Mouse (Mus musculus): ENCODE measurements around the gene Neurl4. TPM values are rescaled to one million over a fixed set of nuclear protein-coding genes. Genes with fewer than 3 reads are reported as not detected.

The Neurl4 gene
- polyA plus RNA-seq, 2 experiments, result 2.5 to 20.5 TPM

- WGBS (ENCODE audit: insufficient replicate concordance), result 88% methylated on average over 17 of the region's 17 CpGs
- Histone ChIP-seq H3K4me2 (ENCODE audit: low read depth) (no peak overlapping the region), H3K9me3 (ENCODE audit: control insufficient read depth, low read length) (no peaks in the 10 kb centered on the region), H3K4me3 (ENCODE audit: insufficient read depth in 1 of 2, low read depth in 2 of 2, low read length in 2 of 2) (no peak overlapping the region), H3K4me1 (replicated peaks; ENCODE audit: control insufficient read depth in 2 of 2, insufficient read depth in 2 of 2, low read length in 1 of 2) (peaks cover 4 to 7% of the 10 kb centered on the region in 2 experiments), H3K27ac (no peak overlapping the region), H3K9ac (replicated peaks) (no peak overlapping the region), H3K27me3 (ENCODE audit: control insufficient read depth, insufficient read depth, low read length) (peaks cover 47% of the 10 kb centered on the region), H3K36me3 (replicated peaks; ENCODE audit: control insufficient read depth, insufficient read depth, low read depth) (peaks cover 11% of the 10 kb centered on the region)
- TF ChIP-seq CTCF (IDR thresholded peaks at IDR 0.05; ENCODE audit: low read depth) (no peak), EP300 (IDR thresholded peaks at IDR 0.05; ENCODE audit: low read depth) (no peak)
- ATAC-seq (ENCODE audit: insufficient read depth) (no peak), DNase-seq (ENCODE audit: low read depth in 3 of 3, low spot score in 3 of 3) (no peak)
These were observed 38.9 kb downstream of the Neurl4 start for GRCm38 (mm10) chr11:69939731-69940130.

- ATAC-seq (ENCODE audit: insufficient read depth), result no peak
- H3K27me3 ChIP-seq (ENCODE audit: control insufficient read depth, insufficient read depth, low read length), result peaks cover 35% of the 10 kb centered on the region
These were observed 40.1 kb downstream of the Neurl4 start for GRCm38 (mm10) chr11:69940962-69941361.

GRCm38 (mm10) chr11:69945216-69945615, 44.3 kb downstream of the Neurl4 start:
- Histone ChIP-seq H3K27ac (peak overlapping the region; percentile 95), H3K27me3 (ENCODE audit: control insufficient read depth, insufficient read depth, low read length) (no peaks in the 10 kb centered on the region), H3K4me1 (replicated peaks; ENCODE audit: control insufficient read depth in 2 of 2, insufficient read depth in 2 of 2, low read length in 1 of 2) (peaks cover 20 to 27% of the 10 kb centered on the region in 2 experiments), H3K4me3 (ENCODE audit: insufficient read depth in 1 of 2, low read depth in 2 of 2, low read length in 2 of 2) (peak overlapping the region; percentile 88 to 94), H3K36me3 (replicated peaks; ENCODE audit: control insufficient read depth, insufficient read depth, low read depth) (peaks cover 22% of the 10 kb centered on the region), H3K4me2 (ENCODE audit: low read depth) (peak overlapping the region; percentile 83), H3K9me3 (ENCODE audit: control insufficient read depth, low read length) (no peaks in the 10 kb centered on the region), H3K9ac (replicated peaks) (peak overlapping the region; percentile 96)
- no peak for TF ChIP-seq CTCF (IDR thresholded peaks at IDR 0.05; ENCODE audit: low read depth)
- TF ChIP-seq EP300 (IDR thresholded peaks at IDR 0.05; ENCODE audit: low read depth), result no peak
- ATAC-seq (ENCODE audit: insufficient read depth) (no peak), DNase-seq (ENCODE audit: low read depth in 3 of 3, low spot score in 3 of 3) (no peak)
- WGBS (ENCODE audit: insufficient replicate concordance), result 71% methylated on average over 13 of the region's 13 CpGs

More at GRCm38 (mm10) chr11:69940962-69941361, 40.1 kb downstream of the Neurl4 start:
- Histone ChIP-seq H3K36me3 (replicated peaks; ENCODE audit: control insufficient read depth, insufficient read depth, low read depth) (peaks cover 22% of the 10 kb centered on the region), H3K4me3 (ENCODE audit: insufficient read depth in 1 of 2, low read depth in 2 of 2, low read length in 2 of 2) (no peak overlapping the region), H3K9ac (replicated peaks) (no peak overlapping the region), H3K4me1 (replicated peaks; ENCODE audit: control insufficient read depth in 2 of 2, insufficient read depth in 2 of 2, low read length in 1 of 2) (peaks cover 8 to 9% of the 10 kb centered on the region in 2 experiments), H3K4me2 (ENCODE audit: low read depth) (no peak overlapping the region), H3K27ac (no peak overlapping the region), H3K9me3 (ENCODE audit: control insufficient read depth, low read length) (no peaks in the 10 kb centered on the region)
- 80% methylated on average over 4 of the region's 4 CpGs for WGBS (ENCODE audit: insufficient replicate concordance)
- no peak for TF ChIP-seq CTCF (IDR thresholded peaks at IDR 0.05; ENCODE audit: low read depth)
- DNase-seq (ENCODE audit: low read depth in 3 of 3, low spot score in 3 of 3), result no peak

- no peaks in the 10 kb centered on the region for H3K27me3 ChIP-seq (ENCODE audit: control insufficient read depth, insufficient read depth, low read length)
- peak overlapping the region; percentile 83 for H3K4me2 ChIP-seq (ENCODE audit: low read depth)
- ATAC-seq (ENCODE audit: insufficient read depth), result peak; percentile 81
- peak overlapping the region; percentile 95 for H3K27ac ChIP-seq
- H3K9ac ChIP-seq (replicated peaks), result peak overlapping the region; percentile 96
- H3K4me3 ChIP-seq (ENCODE audit: insufficient read depth in 1 of 2, low read depth in 2 of 2, low read length in 2 of 2), result peak overlapping the region; percentile 88 to 94
- 59% methylated on average over 18 of the region's 18 CpGs for WGBS (ENCODE audit: insufficient replicate concordance)
- TF ChIP-seq CTCF (IDR thresholded peaks at IDR 0.05; ENCODE audit: low read depth) (no peak), EP300 (IDR thresholded peaks at IDR 0.05; ENCODE audit: low read depth) (peak; percentile 88)
- peaks cover 22% of the 10 kb centered on the region for H3K36me3 ChIP-seq (replicated peaks; ENCODE audit: control insufficient read depth, insufficient read depth, low read depth)
- DNase-seq (ENCODE audit: low read depth in 3 of 3, low spot score in 3 of 3), result peak; percentile 82 to 87 (median 82)
- no peaks in the 10 kb centered on the region for H3K9me3 ChIP-seq (ENCODE audit: control insufficient read depth, low read length)
- H3K4me1 ChIP-seq (replicated peaks; ENCODE audit: control insufficient read depth in 2 of 2, insufficient read depth in 2 of 2, low read length in 1 of 2), result peaks cover 20 to 27% of the 10 kb centered on the region in 2 experiments
These were observed 45.4 kb downstream of the Neurl4 start for GRCm38 (mm10) chr11:69945997-69946891.

- Histone ChIP-seq H3K9ac (replicated peaks) (peak overlapping the region; percentile 96), H3K4me1 (replicated peaks; ENCODE audit: control insufficient read depth in 2 of 2, insufficient read depth in 2 of 2, low read length in 1 of 2) (peaks cover 20 to 27% of the 10 kb centered on the region in 2 experiments), H3K27me3 (ENCODE audit: control insufficient read depth, insufficient read depth, low read length) (no peaks in the 10 kb centered on the region; the same call in 1 of the 2 replicates), H3K9me3 (ENCODE audit: control insufficient read depth, low read length) (no peaks in the 10 kb centered on the region), H3K4me3 (ENCODE audit: insufficient read depth in 1 of 2, low read depth in 2 of 2, low read length in 2 of 2) (peak overlapping the region; percentile 88 to 94), H3K36me3 (replicated peaks; ENCODE audit: control insufficient read depth, insufficient read depth, low read depth) (peaks cover 22% of the 10 kb centered on the region), H3K4me2 (ENCODE audit: low read depth) (peak overlapping the region; percentile 83), H3K27ac (peak overlapping the region; percentile 95)
- no peak; the same call in 1 of the 2 replicates for ATAC-seq (ENCODE audit: insufficient read depth)
- DNase-seq (ENCODE audit: low read depth in 3 of 3, low spot score in 3 of 3), result no peak
- WGBS (ENCODE audit: insufficient replicate concordance), result 10% methylated on average over 29 of the region's 29 CpGs
- TF ChIP-seq EP300 (IDR thresholded peaks at IDR 0.05; ENCODE audit: low read depth), result no peak
- TF ChIP-seq CTCF (IDR thresholded peaks at IDR 0.05; ENCODE audit: low read depth), result no peak
These were observed 46.6 kb downstream of the Neurl4 start for GRCm38 (mm10) chr11:69947337-69948065.

Measured in liver, embryonic 14.5 days (tissue).